Mouse (Mus musculus) gastrocnemius, adult 8-10 months (tissue): ENCODE measurements around the gene Olfr70. TPM values are rescaled to one million over a fixed set of nuclear protein-coding genes. Genes with fewer than 3 reads are reported as not detected.

Source experiments
- DNase-seq, 2 experiments: peaks; one replicate each; pipeline ENCODE4 v3.0.0; 2022; ENCODE audit warnings: low spot score in 2 of 2
- total RNA-seq, 4 experiments: library from RNA; stranded (reverse); gene quantifications; 2 replicates each; pipeline ENCODE4 v1.2.4; 2022

The Olfr70 gene
- total RNA-seq, 4 experiments from 2014 or later: not detected

- DNase-seq: peak; percentile 67 to 69
These were observed 11.2 kb upstream of the Olfr70 start for GRCm38 (mm10) chr4:43711821-43712220.

- no peak for DNase-seq
These were observed 9.3 kb upstream of the Olfr70 start, which contains the start of gene Olfr71 for GRCm38 (mm10) chr4:43709869-43710268. Olfr71 (minus strand) TSS chr4:43710255.

- DNase-seq: no peak
These were observed 5.4 kb upstream of the Olfr70 start for GRCm38 (mm10) chr4:43705991-43706390.

- DNase-seq: no peak
These were observed 3.2 kb upstream of the Olfr70 start for GRCm38 (mm10) chr4:43703851-43704250.

- DNase-seq: no peak
These were observed 2.8 kb upstream of the Olfr70 start for GRCm38 (mm10) chr4:43703439-43703838.

- DNase-seq: no peak
These were observed 4.0 kb downstream of the Olfr70 start for GRCm38 (mm10) chr4:43696561-43696960.

- peak; percentile 36 to 66 for DNase-seq
These were observed 5.3 kb downstream of the Olfr70 start for GRCm38 (mm10) chr4:43695249-43695671.

GRCm38 (mm10) chr4:43694439-43695248 lies 6.0 kb downstream of the Olfr70 start:
- DNase-seq: no peak

GRCm38 (mm10) chr4:43693806-43694241 lies 6.8 kb downstream of the Olfr70 start:
- peak in 1 of 2 experiments; percentile 25 for DNase-seq

GRCm38 (mm10) chr4:43691026-43691425 lies 9.6 kb downstream of the Olfr70 start:
- DNase-seq: no peak

GRCm38 (mm10) chr4:43690021-43690420 lies 10.6 kb downstream of the Olfr70 start:
- no peak for DNase-seq

GRCm38 (mm10) chr4:43679416-43680043 lies 21.1 kb downstream of the Olfr70 start:
- DNase-seq: peak; percentile 72 to 76

- DNase-seq: no peak
These were observed 22.1 kb downstream of the Olfr70 start for GRCm38 (mm10) chr4:43678541-43678940.

GRCm38 (mm10) chr4:43675608-43676007 lies 25.0 kb downstream of the Olfr70 start:
- DNase-seq: no peak

- no peak for DNase-seq
These were observed 25.6 kb downstream of the Olfr70 start for GRCm38 (mm10) chr4:43674974-43675373.

GRCm38 (mm10) chr4:43673703-43674102 lies 26.9 kb downstream of the Olfr70 start:
- no peak for DNase-seq

GRCm38 (mm10) chr4:43672070-43672469 lies 28.5 kb downstream of the Olfr70 start:
- DNase-seq: peak; percentile 71 to 75

GRCm38 (mm10) chr4:43669428-43669794 lies 31.2 kb downstream of the Olfr70 start:
- peak; percentile 42 to 58 for DNase-seq

GRCm38 (mm10) chr4:43668782-43669427 lies 31.7 kb downstream of the Olfr70 start, which contains the start of the genes Tmem8b and Fam221b:
Tmem8b (plus strand) TSS chr4:43668971.
Fam221b (minus strand) TSS chr4:43669145.
- DNase-seq: peak; percentile 75 to 78

- no peak for DNase-seq
These were observed 34.2 kb downstream of the Olfr70 start for GRCm38 (mm10) chr4:43666412-43666811.

- no peak for DNase-seq
These were observed 43.5 kb downstream of the Olfr70 start for GRCm38 (mm10) chr4:43657146-43657545.
